Mouse (Mus musculus): ENCODE results near the gene Nr1d1.

DNA sequence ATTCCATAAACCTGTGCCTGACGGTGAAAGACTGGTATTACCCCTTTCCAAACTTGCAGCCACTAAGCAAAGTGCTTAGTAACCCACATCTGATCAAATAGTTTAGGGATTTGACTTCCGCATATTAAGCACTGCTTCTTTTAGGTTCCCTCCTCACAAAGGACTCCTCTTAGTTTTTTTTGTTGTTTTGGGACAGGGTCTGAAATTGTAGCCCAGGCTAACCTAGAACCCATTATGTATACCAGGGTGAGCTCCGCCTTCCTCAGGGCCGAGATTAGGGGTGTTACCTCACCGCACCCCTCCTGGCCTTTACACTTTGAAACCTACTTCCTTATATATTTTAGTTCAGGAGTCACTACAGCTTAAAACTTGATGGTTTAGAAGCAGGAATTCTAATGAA is 14.7 kb upstream of the Nr1d1 start:
- no peak for TF ChIP-seq CTCF (IDR thresholded peaks at IDR 0.05; ENCODE audit: low read depth)
- TF ChIP-seq EP300 (IDR thresholded peaks at IDR 0.05; ENCODE audit: low read depth): no peak

Data from heart, postnatal 0 days (tissue).